Mouse (Mus musculus): ENCODE data around the gene Lamb3. TPM values are rescaled to one million over a fixed set of nuclear protein-coding genes. Genes with fewer than 3 reads are reported as not detected.
A peak's percentile ranks its signal among the peaks of the same experiment; 100 is the strongest.
"Not testable (repeated sequence)": the region's sequence is repeated elsewhere in the genome, so short reads cannot be mapped to it uniquely, and the experiment has no call there.

The Lamb3 gene
- total RNA-seq, 2 experiments from 2014 or later: 1.2 to 1.8 TPM

- DNase-seq (ENCODE audit: low spot score in 2 of 2): peak in 1 of 2 experiments; percentile 24
Observed at GRCm38 (mm10) chr1:193243571-193244193, 36.2 kb downstream of the Lamb3 start.

- DNase-seq (ENCODE audit: low spot score in 2 of 2): peak in 1 of 2 experiments; percentile 27
Observed at GRCm38 (mm10) chr1:193244235-193244634, 36.7 kb downstream of the Lamb3 start.

GRCm38 (mm10) chr1:193250026-193250425 lies 42.5 kb downstream of the Lamb3 start:
- DNase-seq (ENCODE audit: low spot score in 2 of 2): no peak

GRCm38 (mm10) chr1:193251386-193251785 lies 43.9 kb downstream of the Lamb3 start:
- no peak for DNase-seq (ENCODE audit: low spot score in 2 of 2)

- DNase-seq (ENCODE audit: low spot score in 2 of 2): no peak
Observed at GRCm38 (mm10) chr1:193252616-193253015, 45.1 kb downstream of the Lamb3 start.

DNA sequence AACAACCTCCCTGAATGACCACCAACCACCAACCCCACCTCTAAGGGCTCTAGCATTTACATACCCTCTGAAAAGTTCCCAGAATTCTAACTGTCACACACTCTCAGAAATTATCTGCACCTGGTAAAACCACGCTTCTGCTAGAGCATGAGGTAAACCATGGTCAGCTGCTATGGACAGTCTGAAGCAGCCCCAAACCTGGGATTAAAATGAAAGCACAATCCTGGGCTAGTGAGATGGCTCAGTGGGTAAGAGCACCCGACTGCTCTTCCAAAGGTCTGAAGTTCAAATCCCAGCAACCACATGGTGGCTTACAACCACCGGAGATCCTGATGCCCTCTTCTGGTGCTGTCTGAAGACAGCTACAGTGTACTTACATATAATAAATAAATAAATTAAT lies 46.4 kb downstream of the Lamb3 start:
- DNase-seq (ENCODE audit: low spot score in 2 of 2): not testable (repeated sequence)

- DNase-seq (ENCODE audit: low spot score in 2 of 2): no peak
Observed at GRCm38 (mm10) chr1:193255032-193255431, 47.5 kb downstream of the Lamb3 start.

- DNase-seq (ENCODE audit: low spot score in 2 of 2): peak; percentile 86 to 88
Observed at GRCm38 (mm10) chr1:193255488-193256288, 48.2 kb downstream of the Lamb3 start.

DNA sequence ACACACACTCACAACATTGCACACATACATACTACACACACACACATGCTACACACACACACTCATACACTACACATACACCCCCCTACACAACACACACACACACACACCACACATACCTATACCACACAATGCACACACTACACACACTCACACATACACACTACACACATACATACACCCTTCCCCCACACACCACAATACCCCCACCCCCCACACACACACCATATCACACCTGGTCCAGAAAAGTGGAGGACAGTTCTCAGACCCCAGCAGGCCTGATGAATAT lies 48.7 kb downstream of the Lamb3 start:
- no peak for DNase-seq (ENCODE audit: low spot score in 2 of 2)

DNA sequence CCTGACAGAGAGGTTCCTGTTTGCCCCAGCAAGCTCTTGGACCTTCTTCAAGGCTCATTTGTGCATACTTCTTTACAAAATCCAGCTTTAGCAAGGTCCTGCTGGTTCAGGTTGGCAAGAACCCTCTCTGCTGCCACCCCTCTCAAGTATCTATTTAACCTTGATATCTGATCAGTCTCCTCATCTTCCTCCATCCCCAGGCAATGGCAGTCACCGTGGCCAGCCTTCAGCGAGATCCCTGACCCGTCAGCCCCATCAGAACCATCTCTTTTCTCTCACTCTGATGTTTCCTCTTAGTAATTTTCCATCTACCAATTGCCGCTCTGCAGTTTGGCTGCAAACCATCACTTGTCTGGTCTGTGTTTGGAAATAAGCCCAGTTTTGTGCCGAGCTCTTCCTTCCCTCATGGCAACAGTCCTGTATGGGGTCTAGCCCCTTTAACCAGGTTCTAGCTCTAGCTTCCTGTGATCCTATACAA lies 49.2 kb downstream of the Lamb3 start:
- DNase-seq (ENCODE audit: low spot score in 2 of 2): no peak

- no peak for DNase-seq (ENCODE audit: low spot score in 2 of 2)
Observed at GRCm38 (mm10) chr1:193259559-193259958, 52.1 kb downstream of the Lamb3 start.

GRCm38 (mm10) chr1:193261897-193262548 lies 54.5 kb downstream of the Lamb3 start:
- DNase-seq (ENCODE audit: low spot score in 2 of 2): no peak

GRCm38 (mm10) chr1:193263026-193263907 lies 55.8 kb downstream of the Lamb3 start:
- DNase-seq (ENCODE audit: low spot score in 2 of 2): no peak

DNA sequence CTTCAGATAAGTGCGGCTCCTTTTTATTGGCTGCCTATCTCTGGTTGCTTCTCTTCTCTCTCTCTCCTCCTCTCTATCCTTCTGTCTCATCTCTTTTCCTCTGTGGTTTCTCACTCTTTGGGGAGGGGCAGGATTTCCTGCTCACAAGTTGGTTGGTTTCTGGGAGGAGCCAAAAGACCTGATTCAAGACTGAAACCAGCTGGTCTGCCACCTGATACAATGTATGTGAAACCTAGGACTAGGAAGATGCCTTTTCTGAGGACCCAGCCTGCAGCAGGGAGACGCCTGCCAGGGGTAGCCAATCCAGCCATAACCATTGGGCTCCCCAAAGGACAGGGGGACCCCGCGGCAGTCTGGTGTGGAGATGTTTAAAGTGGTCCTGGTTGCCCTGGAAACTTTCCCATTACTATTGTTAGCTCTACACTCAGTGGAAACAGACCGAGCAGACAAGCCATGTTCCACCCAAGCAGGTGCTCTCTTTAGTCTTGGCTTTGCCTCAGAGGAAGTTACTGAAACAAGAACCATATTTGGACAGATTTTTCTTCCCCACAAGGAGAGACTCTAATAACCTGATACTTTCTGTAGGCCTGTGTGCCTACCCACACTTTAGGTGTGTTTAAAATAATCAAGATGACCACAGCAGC lies 56.6 kb downstream of the Lamb3 start, which contains the start of gene Hsd11b1:
Hsd11b1 (minus strand) TSS at position 121 of the 644 bp plus-strand sequence.
- DNase-seq (ENCODE audit: low spot score in 2 of 2): no peak

DNA sequence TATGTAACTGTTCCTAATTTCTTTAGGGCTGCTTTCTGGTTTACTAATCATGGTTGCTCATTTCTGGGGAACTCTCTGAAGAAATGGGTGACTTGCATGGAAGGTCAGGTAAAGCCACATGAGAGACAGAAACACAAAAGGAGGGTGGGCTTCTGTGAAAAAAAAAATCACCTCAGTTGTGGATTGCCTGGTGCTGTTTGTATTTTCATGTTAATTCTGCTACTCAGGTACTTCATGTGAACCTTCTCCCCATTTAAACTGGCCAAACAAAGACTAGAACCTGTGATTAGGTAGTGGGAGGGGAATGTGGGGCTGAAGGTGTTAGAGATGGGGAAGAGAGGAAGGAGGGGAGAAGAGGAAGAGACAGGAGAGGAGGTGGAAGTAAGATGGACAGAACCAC lies 58.2 kb downstream of the Lamb3 start:
- no peak for DNase-seq (ENCODE audit: low spot score in 2 of 2)

- DNase-seq (ENCODE audit: low spot score in 2 of 2): no peak
Observed at GRCm38 (mm10) chr1:193270965-193271763, 63.7 kb downstream of the Lamb3 start.

- DNase-seq (ENCODE audit: low spot score in 2 of 2): peak; percentile 36 to 46
Observed at GRCm38 (mm10) chr1:193272137-193272915, 64.8 kb downstream of the Lamb3 start.

GRCm38 (mm10) chr1:193272916-193273601 lies 65.6 kb downstream of the Lamb3 start, which contains the start of gene G0s2:
Gene G0s2, minus strand, starts transcription at chr1:193273217.
- peak; percentile 58 to 70 for DNase-seq (ENCODE audit: low spot score in 2 of 2)

Measured in layer of hippocampus, postnatal 10 days (tissue).